Mouse (Mus musculus): ENCODE data around the gene Plxdc1.

DNA sequence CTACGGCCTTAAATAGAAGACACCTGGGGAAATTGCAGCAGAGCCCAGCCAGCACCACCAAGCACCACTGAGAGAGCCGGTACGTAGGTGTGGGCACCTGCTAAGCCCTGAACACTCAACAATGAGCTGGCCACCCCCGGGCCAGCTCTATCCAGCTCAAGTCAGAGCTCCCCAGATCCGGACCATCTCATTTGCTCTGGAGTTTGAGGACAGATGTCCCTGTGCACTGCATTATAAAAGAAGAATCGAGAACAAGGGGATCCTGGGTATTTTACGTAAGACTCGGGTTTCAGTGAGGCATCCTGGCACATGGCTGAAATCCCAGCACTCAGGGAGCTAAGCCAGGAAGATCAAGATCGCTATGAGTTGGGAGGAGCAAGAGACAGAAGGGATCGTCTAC is 41.2 kb downstream of the Plxdc1 start:
- TF ChIP-seq GATA1 (IDR thresholded peaks at IDR 0.05; ENCODE audit: low read length) (no peak), TAL1 (IDR thresholded peaks at IDR 0.05; ENCODE audit: low read length) (no peak)

Data from erythroblast, embryonic 14.5 days (primary cell).